Mouse (Mus musculus) adrenal gland, postnatal 4 days (tissue): ENCODE data around the gene Olfr1427. TPM values are rescaled to one million over a fixed set of nuclear protein-coding genes. Genes with fewer than 3 reads are reported as not detected.
"Not testable (repeated sequence)": the region's sequence is repeated elsewhere in the genome, so short reads cannot be mapped to it uniquely, and the experiment has no call there.

ENCODE experiments used
- DNase-seq, 2 experiments: peaks; one replicate each; pipeline ENCODE4 v3.0.0; 2021 to 2022; ENCODE audit warnings: low spot score in 2 of 2, mixed read lengths in 2 of 2
- long read RNA-seq, 2 experiments: library from polyadenylated mRNA; stranded (forward); transcript quantifications; one replicate each; pipeline ENCODE4 v2.0.0; 2021
- total RNA-seq, 2 experiments: library from RNA; stranded (reverse); gene quantifications; 2 replicates each; pipeline ENCODE4 v1.2.3; 2021

The Olfr1427 gene
- total RNA-seq: not detected
- long read RNA-seq, experiment 1: 0 reads
- long read RNA-seq, experiment 2: 0 reads

- DNase-seq: no peak
Observed at GRCm38 (mm10) chr19:12103234-12103633, at the start of gene Olfr1427. Gene Olfr1427 (minus strand): TSS chr19:12103334.

- no peak for DNase-seq
Observed at GRCm38 (mm10) chr19:12145452-12145851, 42.3 kb upstream of the Olfr1427 start.

- DNase-seq: no peak
Observed at GRCm38 (mm10) chr19:12143356-12143755, 40.2 kb upstream of the Olfr1427 start.

- no peak for DNase-seq
Observed at GRCm38 (mm10) chr19:12134289-12134688, 31.2 kb upstream of the Olfr1427 start.

- DNase-seq: no peak
Observed at GRCm38 (mm10) chr19:12123103-12123502, 20.0 kb upstream of the Olfr1427 start, which contains the start of gene Olfr76. Gene Olfr76 (minus strand): TSS chr19:12123203.

GRCm38 (mm10) chr19:12116464-12116863 is 13.3 kb upstream of the Olfr1427 start:
- DNase-seq: no peak

GRCm38 (mm10) chr19:12115797-12116196 is 12.7 kb upstream of the Olfr1427 start, which contains the start of gene Olfr1428:
Gene Olfr1428 (minus strand): TSS chr19:12115897.
- no peak for DNase-seq

- no peak for DNase-seq
Observed at GRCm38 (mm10) chr19:12113807-12114206, 10.7 kb upstream of the Olfr1427 start.

- no peak for DNase-seq
Observed at GRCm38 (mm10) chr19:12104541-12104940, 1.4 kb upstream of the Olfr1427 start.

- DNase-seq: no peak
Observed at GRCm38 (mm10) chr19:12091913-12092312, 11.2 kb downstream of the Olfr1427 start, which contains the start of gene Olfr1426. Gene Olfr1426 (minus strand): TSS chr19:12092013.

GRCm38 (mm10) chr19:12077631-12078030 is 25.5 kb downstream of the Olfr1427 start, which contains the start of gene Olfr1425:
Gene Olfr1425 (minus strand): TSS chr19:12077731.
- not testable (repeated sequence) for DNase-seq

- DNase-seq: not testable (repeated sequence)
Observed at GRCm38 (mm10) chr19:12069546-12069945, 33.6 kb downstream of the Olfr1427 start.

- DNase-seq: not testable (repeated sequence)
Observed at GRCm38 (mm10) chr19:12067806-12068205, 35.3 kb downstream of the Olfr1427 start.

GRCm38 (mm10) chr19:12062582-12062981 is 40.6 kb downstream of the Olfr1427 start, which contains the start of gene Olfr1424:
Gene Olfr1424 (minus strand): TSS chr19:12062682.
- DNase-seq: not testable (repeated sequence)

Other genes starting within 250 kb of the Olfr1427 start
- not detected for gene Olfr1418, start 242.3 kb downstream of the Olfr1427 start, total RNA-seq
- not detected for gene Olfr1419, start 228.2 kb downstream of the Olfr1427 start, total RNA-seq
- not detected for gene Olfr1420, start 216.8 kb downstream of the Olfr1427 start, total RNA-seq
- gene Patl1, start 190.9 kb downstream of the Olfr1427 start, total RNA-seq: 10 to 100 TPM; 36.2 to 38.1 TPM
- 10 to 100 TPM; 71.0 to 74.0 TPM for gene Osbp, start 137.4 kb downstream of the Olfr1427 start, total RNA-seq
- gene Olfr1423, start 62.0 kb downstream of the Olfr1427 start, total RNA-seq: not detected
- gene Olfr1424, start 40.7 kb downstream of the Olfr1427 start, total RNA-seq: not detected
- not detected for gene Olfr1425, start 25.6 kb downstream of the Olfr1427 start, total RNA-seq
- not detected for gene Olfr1426, start 11.3 kb downstream of the Olfr1427 start, total RNA-seq
- gene Olfr1428, start 12.6 kb upstream of the Olfr1427 start, total RNA-seq: not detected
- gene Olfr76, start 19.9 kb upstream of the Olfr1427 start, total RNA-seq: not detected
- not detected for gene Olfr1555-ps1, start 66.8 kb upstream of the Olfr1427 start, total RNA-seq
- not detected for gene Olfr1431, start 97.3 kb upstream of the Olfr1427 start, total RNA-seq
- gene Olfr1432, start 129.3 kb upstream of the Olfr1427 start, total RNA-seq: not detected
- not detected for gene Olfr262, start 138.3 kb upstream of the Olfr1427 start, total RNA-seq
- not detected for gene Olfr235, start 157.7 kb upstream of the Olfr1427 start, total RNA-seq
- not detected for gene Olfr1434, start 176.5 kb upstream of the Olfr1427 start, total RNA-seq
- gene Olfr1436, start 195.8 kb upstream of the Olfr1427 start, total RNA-seq: not detected
- gene Olfr1437, start 221.8 kb upstream of the Olfr1427 start, total RNA-seq: not detected
- not detected for gene Olfr1438-ps1, start 232.6 kb upstream of the Olfr1427 start, total RNA-seq